Mouse (Mus musculus) heart, postnatal 14 days (tissue): Measurements from ENCODE around the gene Slc35d1. TPM values are rescaled to one million over a fixed set of nuclear protein-coding genes. Genes with fewer than 3 reads are reported as not detected.

Experiments
- DNase-seq, 2 experiments: peaks; one replicate each; pipeline ENCODE4 v3.0.0; 2021 to 2022
- intact Hi-C: fragments of 180-260 bp; cut with DNase I; formaldehyde crosslinking; loops from one replicate; pipeline ENCODE4 v1.15.1; 2025
- long read RNA-seq, 2 experiments: library from polyadenylated mRNA; stranded (forward); transcript quantifications; one replicate each; pipeline ENCODE4 v2.0.0; 2021
- total RNA-seq, 2 experiments: library from RNA; stranded (reverse); gene quantifications; 2 replicates each; pipeline ENCODE4 v1.2.3; 2021

Slc35d1 gene
- 1 to 10 TPM; 7.4 to 8.8 TPM for total RNA-seq
- long read RNA-seq, experiment 1, full-length matches to known transcripts = 3 of 5 reads
- long read RNA-seq, experiment 1, partial matches to known transcripts = 1 of 5 reads
- long read RNA-seq, experiment 1, other reads (novel, unspliced or antisense) = 1 of 5 reads
- long read RNA-seq, experiment 2, full-length matches to known transcripts = 4 of 6 reads
- long read RNA-seq, experiment 2, partial matches to known transcripts = 1 of 6 reads
- long read RNA-seq, experiment 2, other reads (novel, unspliced or antisense) = 1 of 6 reads

DNA sequence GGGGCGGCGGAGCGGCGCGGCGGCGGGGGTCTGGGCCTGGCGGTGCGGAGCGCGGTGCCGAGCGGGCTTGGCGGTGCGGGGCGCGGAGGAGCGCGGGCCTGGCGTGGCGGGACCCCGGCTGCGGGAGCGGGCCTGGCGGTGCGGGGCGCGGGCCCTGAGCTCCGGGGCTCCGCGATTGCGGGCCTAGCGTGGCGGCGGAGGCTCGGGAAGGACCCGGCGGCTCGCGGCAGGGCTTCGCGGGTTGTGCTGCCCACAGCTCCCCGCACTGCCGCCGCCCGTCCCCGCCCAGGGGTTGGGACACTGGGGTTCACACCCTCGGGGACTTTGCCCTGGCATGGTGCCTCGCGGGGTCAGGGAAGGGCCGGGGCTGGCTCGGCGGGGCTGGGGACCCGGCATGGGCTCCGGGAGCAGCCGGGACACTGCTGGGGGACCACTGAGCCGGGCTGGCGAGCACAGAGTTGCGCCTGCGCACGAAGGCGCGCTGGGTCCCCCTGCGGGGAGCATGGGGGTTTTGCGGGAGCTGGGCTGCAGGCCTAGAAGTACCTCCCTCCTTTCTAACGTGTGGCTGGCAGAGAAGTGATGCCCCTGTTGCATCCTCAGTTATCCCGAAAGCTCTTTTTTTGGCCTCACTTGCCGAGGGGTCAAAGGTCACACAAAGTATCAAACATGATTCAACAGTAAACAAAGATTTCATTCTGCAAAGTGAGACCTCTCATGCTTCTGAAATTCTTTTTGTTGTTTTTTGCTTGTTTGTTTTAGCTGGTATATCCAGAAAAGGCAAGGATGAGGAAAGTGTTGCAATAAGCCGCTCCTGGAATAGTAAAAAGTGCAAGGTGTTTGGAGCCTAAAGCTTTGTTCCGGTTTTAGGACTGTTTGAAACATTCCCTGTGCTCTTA, at the start of gene Slc35d1:
TSS of gene Slc35d1 (minus strand) at position 240 of the 896 bp plus-strand sequence.
- intact Hi-C loops = loop anchor here (5.0 kb wide), 4 partner anchors 68 to 132 kb away; partner anchors contain the start of genes Mier1, Oma1 and Wdr78
- DNase-seq = peak; percentile 81 to 82

DNA sequence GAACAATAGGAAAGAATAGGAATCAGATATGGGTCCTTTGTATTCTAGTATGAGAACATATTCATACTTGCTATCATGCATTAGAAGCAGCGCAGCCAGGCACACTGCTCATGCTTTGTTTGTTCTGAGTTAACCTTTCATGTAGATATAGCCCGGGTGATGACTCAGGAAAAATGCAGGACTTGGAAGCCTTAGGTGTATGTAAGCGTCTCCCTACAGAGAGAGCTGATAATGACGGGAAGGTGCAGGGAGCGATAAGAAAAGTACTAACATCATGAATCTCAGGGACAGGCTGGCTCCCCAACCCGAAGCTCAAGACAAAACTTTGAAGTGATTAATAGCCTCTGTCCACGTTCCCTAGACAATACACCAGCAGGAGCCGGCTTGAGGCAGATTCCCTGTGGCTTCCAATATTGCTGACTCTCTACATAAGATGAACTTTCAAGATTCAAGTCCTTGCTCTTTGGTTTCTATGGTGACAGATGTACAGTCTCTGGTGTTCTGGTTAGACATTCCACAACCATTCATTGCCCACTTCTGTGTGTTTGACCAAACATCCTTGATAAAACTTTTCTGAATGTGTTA, 48.9 kb upstream of the Slc35d1 start:
- DNase-seq = no peak
- intact Hi-C loops = no loop called here

DNA sequence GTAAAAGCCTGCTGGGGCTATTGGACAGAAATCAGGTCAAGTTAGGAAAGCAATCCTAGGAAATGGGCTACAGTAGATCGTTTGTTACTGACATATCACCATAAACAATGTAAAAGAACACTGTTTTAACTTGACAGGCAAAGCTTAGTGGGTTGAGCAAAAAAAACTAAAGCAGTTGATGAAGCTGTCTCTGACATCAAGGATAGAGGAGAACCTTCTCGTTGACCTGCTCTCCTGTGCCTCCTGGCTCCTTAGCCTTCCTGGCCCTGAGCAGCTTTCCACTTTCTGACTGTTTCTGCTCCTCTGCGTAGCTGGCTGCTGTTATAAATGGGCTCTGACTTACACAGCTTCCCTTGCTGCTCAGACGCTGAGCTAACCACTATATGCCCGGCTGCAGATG, 48.4 kb upstream of the Slc35d1 start:
- intact Hi-C loops = no loop called here
- DNase-seq = no peak

DNA sequence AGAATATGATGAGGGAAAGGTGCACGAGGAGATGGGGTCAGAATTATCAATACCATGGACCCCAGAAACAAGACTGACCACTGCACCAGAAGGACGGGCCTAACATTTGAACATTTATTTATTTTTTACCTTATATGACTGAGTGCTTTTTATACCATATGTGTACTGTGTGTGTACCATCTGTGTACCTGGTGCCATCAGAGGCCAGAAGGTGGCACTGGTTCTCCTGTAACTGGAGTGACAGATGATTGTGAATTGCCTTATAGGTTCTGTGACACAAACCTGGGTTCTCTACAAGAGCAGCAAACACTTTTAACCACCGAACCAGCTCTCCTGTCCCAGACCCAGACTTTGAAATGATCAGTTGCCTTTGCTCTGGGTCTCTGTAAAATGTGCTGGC, 43.9 kb upstream of the Slc35d1 start:
- DNase-seq = no peak
- intact Hi-C loops = no loop called here

DNA sequence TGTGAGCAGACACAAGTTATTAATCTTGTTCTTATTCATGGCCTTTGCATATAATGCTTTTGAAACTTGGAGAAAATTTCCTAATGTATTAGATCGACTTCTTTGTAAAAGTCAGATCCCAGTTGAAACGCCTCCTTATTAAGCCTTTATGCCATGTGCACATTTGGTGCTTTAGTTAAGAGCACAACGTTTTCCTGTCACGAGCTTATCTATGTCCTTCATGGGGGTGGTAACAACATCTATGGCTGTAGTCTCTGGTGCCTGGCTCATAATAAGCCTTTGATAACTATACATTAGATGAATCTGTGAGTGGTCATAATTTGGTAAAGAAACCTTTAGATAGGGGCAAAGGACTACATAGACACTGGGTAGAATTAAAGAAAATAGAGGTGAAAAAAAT, 38.9 kb upstream of the Slc35d1 start:
- no peak for DNase-seq
- intact Hi-C loops = no loop called here

DNA sequence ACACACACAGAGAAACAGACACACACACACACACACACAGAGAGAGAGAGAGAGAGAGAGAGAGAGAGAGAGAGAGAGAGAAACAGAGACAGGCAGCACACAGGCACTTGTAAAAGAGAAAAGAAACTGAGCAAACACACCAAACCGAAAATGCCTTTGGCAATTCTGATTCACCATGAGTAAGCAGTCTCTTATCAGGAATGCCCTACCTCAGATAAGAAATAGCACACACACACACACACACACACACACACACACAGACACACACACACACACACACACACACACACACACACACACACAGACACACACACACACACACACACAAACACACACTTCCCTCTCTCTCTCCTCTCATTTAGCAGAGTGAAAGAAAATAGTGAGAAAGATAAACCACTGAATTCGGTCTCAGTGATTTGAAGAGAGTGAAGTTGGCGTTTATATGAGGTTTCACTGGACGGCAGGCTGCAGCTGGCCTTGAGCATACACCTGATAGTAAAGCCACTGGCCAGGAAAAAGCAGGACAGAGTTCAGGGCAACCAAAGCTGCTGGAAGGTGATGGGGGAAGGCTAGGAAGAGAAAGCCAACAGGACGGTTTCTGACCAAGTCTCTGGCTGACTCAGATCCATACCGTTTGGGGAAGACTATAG, 34.6 kb upstream of the Slc35d1 start:
- no peak for DNase-seq
- intact Hi-C loops = no loop called here

DNA sequence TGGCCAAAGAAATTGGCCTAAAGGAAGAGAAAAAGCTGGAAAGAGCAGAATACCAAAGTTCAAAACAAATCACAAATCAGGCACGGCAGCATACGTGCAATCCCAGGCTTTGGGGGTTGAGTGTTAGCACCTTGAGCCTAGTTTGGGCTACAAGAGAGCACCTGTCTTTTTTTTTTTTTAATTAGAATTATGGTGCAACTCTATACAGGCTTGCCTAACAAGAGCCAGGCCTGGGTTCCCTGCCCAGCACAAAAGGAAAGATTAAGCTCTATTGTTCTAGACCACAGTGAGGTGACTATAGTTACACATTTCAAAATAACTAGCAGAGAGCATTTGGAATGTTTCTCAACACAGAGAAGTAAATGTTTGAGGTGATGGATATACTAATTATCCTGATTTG, 32.8 kb upstream of the Slc35d1 start:
- intact Hi-C loops = no loop called here
- DNase-seq = no peak

DNA sequence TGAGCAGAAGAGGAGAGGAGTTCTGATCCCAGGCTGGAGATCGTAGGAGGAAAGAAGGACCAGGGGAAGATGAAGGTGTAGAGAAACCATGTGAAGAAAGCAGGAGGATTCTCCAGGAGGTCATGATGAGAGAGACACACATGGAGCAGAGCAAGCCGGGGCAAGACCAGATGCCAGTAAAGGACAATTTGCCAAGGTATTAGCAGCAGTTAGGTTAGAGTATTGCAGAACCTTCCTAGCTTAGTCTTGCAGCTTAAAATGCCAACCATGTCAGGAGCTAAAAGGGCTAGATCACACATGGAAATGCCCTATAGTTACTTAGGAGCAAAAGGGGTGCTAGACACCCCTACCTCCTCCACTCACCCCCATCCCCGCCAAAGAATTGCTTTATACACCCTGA, 32.3 kb upstream of the Slc35d1 start:
- intact Hi-C loops = no loop called here
- DNase-seq = no peak

DNA sequence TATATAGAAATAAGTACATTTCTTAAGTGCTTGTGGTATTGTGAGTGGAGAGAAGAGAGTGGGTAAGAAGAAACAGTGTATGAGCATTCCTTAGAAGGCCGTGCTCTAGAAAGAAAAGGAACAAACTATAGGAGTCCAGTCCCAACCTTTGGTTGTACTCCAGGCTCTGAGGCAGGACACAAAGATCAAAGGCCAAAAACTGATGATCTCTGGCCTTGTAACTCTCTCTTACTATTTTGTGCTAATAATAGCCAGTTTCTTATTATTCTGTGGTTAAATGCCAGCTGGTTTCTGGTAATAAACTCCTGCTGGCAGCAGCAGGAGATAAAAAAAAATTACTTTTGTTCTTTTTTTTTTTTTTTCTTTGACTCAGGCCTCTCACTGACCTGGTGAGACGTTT, 17.2 kb upstream of the Slc35d1 start:
- intact Hi-C loops = no loop called here
- no peak for DNase-seq

DNA sequence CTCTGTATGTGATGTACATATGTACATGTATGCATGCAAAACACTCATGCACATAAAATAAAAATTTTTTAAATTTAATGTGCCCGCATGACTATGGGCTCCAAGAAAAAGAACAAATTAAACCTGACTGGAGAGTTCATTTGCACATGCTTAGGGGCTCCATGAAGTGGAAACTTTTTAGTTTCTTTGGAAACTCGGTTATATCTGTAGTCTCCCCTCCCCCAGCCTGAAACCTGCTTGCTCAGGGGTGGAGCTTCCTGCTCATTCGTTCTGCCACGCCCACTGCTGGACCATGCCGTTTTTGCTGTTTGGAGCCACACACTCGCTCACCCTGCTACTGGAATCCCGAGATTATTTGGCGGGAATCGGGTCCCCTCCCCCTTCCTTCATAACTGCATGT, 7.9 kb upstream of the Slc35d1 start:
- intact Hi-C loops = no loop called here
- no peak for DNase-seq

DNA sequence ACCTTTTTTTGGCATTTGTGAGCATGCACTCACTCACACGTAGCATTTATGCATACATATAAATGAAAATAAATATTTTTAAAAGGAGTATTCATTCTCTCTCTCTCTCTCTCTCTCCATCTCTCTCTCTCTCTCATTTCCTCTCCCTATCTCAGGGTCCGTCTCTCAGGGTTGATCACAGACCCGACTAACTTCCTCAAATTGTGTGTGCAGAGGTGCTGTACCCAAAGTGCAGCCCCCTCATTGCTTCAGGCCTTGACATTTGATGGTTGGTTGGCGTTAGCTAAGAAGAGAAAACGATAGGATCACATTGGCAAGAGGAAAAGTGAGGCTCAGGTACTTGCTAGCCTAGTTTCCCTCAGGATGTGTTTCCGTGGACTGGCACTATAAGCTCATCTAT, 6.8 kb upstream of the Slc35d1 start:
- DNase-seq = no peak
- intact Hi-C loops = no loop called here

DNA sequence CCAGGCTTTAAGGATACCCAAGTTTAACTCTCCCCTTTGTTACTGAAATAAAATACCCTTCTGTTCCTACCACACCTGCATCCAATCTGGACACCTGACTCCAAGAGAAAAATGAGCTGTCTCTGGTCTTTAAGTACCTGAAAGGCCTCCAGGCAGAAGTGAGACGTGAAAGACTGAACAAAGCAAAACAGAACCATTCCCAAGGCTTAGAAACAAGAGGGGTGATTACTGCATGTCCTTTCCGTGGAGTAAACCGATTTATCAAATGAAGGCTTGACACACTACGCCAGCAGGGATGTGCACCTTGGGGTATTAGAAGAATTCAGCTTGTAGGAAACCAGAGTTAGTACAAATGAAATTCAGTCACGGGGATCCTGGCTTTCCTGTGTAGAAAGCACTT, 4.0 kb upstream of the Slc35d1 start:
- no peak for DNase-seq
- intact Hi-C loops = loop anchor here (5.0 kb wide), 3 partner anchors 93 to 128 kb away; partner anchors contain the start of genes Mier1, Oma1 and Wdr78

DNA sequence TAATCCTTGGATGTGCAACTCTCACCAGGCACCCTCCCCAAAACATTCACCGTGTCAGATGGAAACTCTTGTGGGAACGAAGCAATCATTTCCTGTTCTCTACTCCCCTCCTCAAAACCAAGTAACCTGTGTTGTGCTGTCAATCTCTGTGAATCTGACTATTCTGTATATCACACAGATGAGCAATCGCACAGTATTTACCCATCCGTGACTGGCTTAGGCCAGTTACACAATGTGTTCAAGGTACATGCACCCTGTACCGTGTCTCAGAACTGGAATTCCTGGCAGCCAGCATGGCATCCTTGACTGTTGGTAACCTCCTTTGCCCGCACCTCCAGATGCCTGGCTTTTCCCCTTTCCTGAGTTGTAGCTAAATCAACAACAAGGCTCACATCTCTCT, 1.1 kb upstream of the Slc35d1 start:
- intact Hi-C loops = loop anchor here (5.0 kb wide), 3 partner anchors 96 to 131 kb away; partner anchors contain the start of genes Mier1, Oma1 and Wdr78
- no peak for DNase-seq

DNA sequence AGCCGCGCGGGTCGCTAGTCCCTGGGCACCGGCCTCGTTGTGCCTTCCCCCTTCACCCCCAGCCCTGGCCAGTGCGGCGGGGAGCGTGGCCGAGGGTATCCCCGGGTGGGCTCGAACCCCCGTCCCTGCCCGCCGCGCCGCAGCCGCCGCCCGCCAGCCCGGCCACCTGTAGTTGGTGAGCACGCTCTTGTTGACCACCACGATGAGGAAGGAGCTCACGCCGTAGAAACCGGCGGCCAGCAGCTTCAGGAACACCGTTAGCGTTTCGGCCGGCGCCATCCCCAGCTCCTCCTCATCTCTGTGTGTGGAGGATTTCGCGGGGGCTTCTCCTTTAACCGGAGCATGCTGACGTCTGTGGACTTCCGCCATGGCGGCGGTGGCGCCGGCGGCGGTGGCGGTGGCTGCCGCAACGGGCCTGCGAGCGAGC, 453 bp downstream of the Slc35d1 start:
- intact Hi-C loops = loop anchor here (5.0 kb wide), 1 partner anchor 67 kb away; no protein-coding TSS in a partner anchor
- DNase-seq = peak; percentile 77 to 79

DNA sequence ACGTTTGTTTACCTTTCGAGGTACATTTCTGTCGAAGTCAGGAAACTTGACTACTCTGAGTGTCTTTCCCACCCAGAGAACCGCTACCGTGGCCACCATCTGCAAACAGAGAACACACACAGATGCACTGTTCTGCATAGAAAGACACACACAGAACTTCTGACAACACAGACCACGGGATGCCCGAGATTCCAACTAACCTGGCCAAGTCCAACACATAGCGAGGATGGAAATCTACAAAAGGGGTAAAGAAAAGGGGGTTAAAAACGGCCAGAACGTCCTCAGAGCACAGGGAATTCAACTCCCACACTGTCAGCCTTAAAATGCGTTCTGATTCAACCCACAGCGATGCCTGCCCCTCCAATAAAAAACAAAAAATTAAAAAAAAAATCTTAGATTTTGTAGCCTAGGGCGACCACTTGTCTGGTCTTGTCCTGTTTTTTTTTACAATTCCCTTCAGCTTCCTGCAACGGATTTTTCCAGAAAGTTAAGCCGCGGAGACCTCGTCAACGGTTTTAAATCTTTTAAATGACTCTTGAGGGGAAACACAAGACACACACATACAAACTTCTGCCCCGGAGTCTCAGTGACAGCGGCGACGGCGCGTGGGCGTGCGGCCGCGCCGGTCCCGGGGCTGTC, 986 bp downstream of the Slc35d1 start:
- DNase-seq = no peak
- intact Hi-C loops = loop anchor here (5.0 kb wide), 1 partner anchor 67 kb away; no protein-coding TSS in a partner anchor

DNA sequence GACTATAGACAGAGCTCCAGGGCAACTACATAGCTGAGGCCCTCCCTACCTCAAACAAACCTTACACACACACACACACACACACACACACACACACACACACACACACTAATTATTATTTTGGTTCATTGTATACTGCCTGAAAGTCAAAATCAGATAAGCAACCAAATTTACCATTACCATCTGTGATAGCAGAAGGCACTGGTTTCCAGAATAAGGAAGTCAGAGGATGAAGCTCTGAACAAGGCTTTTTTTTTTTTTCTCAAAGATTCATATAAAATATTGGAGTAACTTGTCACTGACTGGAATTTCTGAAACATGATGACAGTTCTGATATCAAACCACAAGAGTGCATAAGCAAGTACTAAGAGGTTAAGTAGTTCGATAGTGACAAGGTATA, 6.4 kb downstream of the Slc35d1 start:
- no peak for DNase-seq
- intact Hi-C loops = no loop called here

DNA sequence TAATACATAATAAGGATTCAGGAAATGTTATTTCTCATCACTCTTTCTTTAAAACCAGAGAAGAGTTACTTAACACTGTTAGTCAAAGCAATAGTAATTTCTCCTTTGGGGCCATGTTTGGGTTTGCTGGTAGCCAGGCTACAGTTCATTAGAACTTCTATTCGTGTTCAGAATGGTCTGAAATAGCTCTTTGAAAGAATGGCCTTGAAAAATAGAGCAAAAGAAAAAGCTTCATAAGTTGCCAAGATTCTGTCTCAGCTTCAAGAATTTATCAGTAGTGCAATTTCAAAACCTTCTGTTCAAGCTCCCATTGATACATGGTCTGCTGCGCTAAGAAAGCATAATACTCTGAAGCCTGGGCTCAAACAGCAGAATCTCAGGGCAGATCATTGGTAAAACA, 11.3 kb downstream of the Slc35d1 start:
- DNase-seq = no peak
- intact Hi-C loops = no loop called here

DNA sequence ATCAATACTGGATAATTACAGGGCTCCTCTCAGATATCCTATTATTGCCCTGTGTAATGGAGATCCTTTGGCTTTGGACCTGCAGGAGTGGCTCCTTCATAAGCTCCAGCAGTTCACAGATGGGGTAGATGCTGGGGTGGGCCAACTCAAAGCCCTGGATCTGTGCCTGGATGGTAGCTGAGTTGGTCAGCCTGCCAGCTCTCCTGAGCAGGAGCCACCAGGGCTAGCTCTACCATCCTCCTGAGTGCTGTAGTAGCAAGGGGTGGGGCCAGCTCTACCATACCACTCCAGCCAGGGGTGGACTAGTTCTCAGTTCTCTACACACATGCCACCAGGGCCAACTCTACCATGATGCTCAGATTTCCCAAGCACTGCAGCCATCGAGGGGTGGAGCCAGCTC, 14.9 kb downstream of the Slc35d1 start:
- DNase-seq = no peak
- intact Hi-C loops = no loop called here

DNA sequence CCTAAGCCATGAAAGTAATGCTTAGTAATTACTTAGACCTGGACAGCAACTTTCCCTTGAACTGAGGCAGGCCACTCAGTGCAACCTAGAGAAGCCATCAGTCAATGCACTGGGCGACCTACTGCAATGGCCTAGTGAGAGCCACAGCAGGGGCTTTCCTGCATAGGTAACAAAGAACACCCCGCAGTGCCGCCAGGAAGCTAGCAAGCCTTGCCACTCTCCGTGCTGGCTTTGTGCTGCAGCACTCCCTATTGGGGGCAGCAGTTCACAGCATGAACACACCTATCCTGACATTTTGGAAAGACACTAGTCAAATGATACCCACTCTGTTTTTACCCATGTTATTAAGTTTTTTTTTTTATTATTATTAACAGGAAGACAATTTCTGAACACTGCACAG, 15.9 kb downstream of the Slc35d1 start:
- intact Hi-C loops = no loop called here
- no peak for DNase-seq

DNA sequence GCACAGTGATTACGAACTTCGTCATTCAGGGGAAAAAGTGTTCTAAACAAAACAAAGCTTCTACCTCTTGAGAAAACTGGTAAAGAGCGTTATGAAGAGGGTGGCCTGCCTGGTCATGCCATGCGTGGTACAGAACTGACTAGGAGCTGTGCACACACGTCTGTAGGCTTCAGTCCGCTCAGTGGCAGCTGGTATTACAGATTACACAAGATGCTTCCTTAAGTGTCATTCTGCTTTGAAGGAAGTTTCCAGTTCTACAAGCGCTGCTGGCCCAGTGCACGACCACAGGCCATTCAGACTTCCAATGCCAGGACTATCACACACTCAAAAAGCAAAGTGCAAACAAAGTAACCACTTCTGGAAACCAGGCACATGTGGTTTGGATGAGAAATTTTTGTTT, 17.6 kb downstream of the Slc35d1 start:
- no peak for DNase-seq
- intact Hi-C loops = no loop called here
